Mouse (Mus musculus) CH12.LX (cell line): Measurements from ENCODE around the gene Fancb. TPM values are rescaled to one million over a fixed set of nuclear protein-coding genes. Genes with fewer than 3 reads are reported as not detected.

Source experiments
- DNase-seq: peaks from one replicate; pipeline ENCODE4 v3.0.0-alpha.2; 2013; ENCODE audit errors: extremely low read depth
- H3K27ac ChIP-seq: 2 replicates; pipeline ENCODE4 v1.5.1; 2012; ENCODE audit warnings: low read depth, mild to moderate bottlenecking, control low read depth, moderate library complexity; ENCODE audit not compliant: insufficient read depth
- H3K27me3 ChIP-seq: replicated peaks from 2 replicates; pipeline ENCODE3; 2012; ENCODE audit warnings: inconsistent platforms
- H3K36me3 ChIP-seq, 2 experiments: replicated peaks in 1 of 2; 2 replicates each; pipeline versions ENCODE3 to v1.6.1; 2012; ENCODE audit warnings: inconsistent platforms in 1 of 2, low read length in 1 of 2, mild to moderate bottlenecking in 1 of 2, mixed read lengths in 1 of 2, moderate library complexity in 1 of 2; ENCODE audit not compliant: control insufficient read depth in 1 of 2, insufficient read depth in 1 of 2
- H3K4me1 ChIP-seq, 2 experiments: 2 replicates each; pipeline ENCODE4 v1.6.1; 2012; ENCODE audit warnings: inconsistent platforms in 1 of 2, moderate library complexity in 1 of 2; ENCODE audit not compliant: insufficient read depth in 2 of 2, control insufficient read depth in 1 of 2
- H3K4me2 ChIP-seq: 2 replicates; pipeline ENCODE4 v1.6.1; 2012; ENCODE audit warnings: low read depth, mild to moderate bottlenecking, control low read depth; ENCODE audit not compliant: poor library complexity, insufficient read depth, severe bottlenecking
- H3K4me3 ChIP-seq, 3 experiments: fragments of 150-350 bp in 1 of 3; sonication (generic) in 1 of 3; replicated peaks in 1 of 3; 2 replicates each; pipeline versions ENCODE3 to v1.5.1; 2011 to 2012; ENCODE audit warnings: low read depth in 2 of 3, low read length in 2 of 3, mild to moderate bottlenecking in 2 of 3, moderate library complexity in 2 of 3, control low read depth in 1 of 3, improper control_type of control experiment in 1 of 3, inconsistent platforms in 1 of 3, mixed read lengths in 1 of 3; ENCODE audit not compliant: poor library complexity in 1 of 3
- H3K79me2 ChIP-seq: replicated peaks from 2 replicates; pipeline ENCODE4 v1.6.1; 2012; ENCODE audit warnings: mild to moderate bottlenecking, moderate library complexity; ENCODE audit not compliant: control insufficient read depth, poor library complexity, insufficient read depth, severe bottlenecking; ENCODE audit errors: extremely low read depth
- H3K9ac ChIP-seq: 2 replicates; pipeline ENCODE4 v1.6.1; 2012; ENCODE audit warnings: low read depth, mild to moderate bottlenecking, control low read depth, moderate library complexity; ENCODE audit not compliant: insufficient read depth
- H3K9me3 ChIP-seq: replicated peaks from 2 replicates; pipeline ENCODE3; 2012; ENCODE audit warnings: low read length, inconsistent platforms, mixed read lengths
- BHLHE40 ChIP-seq: IDR thresholded peaks from 2 replicates; pipeline ENCODE4 v1.6.1; 2011; ENCODE audit warnings: mild to moderate bottlenecking, low read depth, low read length, improper control_type of control experiment
- CHD1 ChIP-seq: IDR thresholded peaks from 2 replicates; pipeline ENCODE4 v1.6.1; 2012; ENCODE audit warnings: low read depth, low read length, improper control_type of control experiment, inconsistent platforms
- CHD2 ChIP-seq: IDR thresholded peaks from 2 replicates; pipeline ENCODE4 v1.6.1; 2011; ENCODE audit warnings: low read length, improper control_type of control experiment
- CTCF ChIP-seq, 2 experiments: IDR thresholded peaks in 1 of 2; conservative IDR thresholded peaks in 1 of 2; 2 replicates each; pipeline ENCODE4 v1.5.1; 2011 to 2012; ENCODE audit warnings: low read depth in 2 of 2, low read length in 2 of 2, improper control_type of control experiment in 1 of 2, inconsistent platforms in 1 of 2, mild to moderate bottlenecking in 1 of 2, moderate library complexity in 1 of 2
- E2F4 ChIP-seq: IDR thresholded peaks from 2 replicates; pipeline ENCODE4 v1.6.1; 2011; ENCODE audit warnings: low read depth, low read length, improper control_type of control experiment; ENCODE audit not compliant: insufficient replicate concordance
- ELF1 ChIP-seq: IDR thresholded peaks from 2 replicates; pipeline ENCODE4 v1.6.1; 2014; ENCODE audit warnings: low read depth, mild to moderate bottlenecking, inconsistent platforms, low read length, improper control_type of control experiment
- EP300 ChIP-seq: IDR thresholded peaks from 2 replicates; pipeline ENCODE4 v1.6.1; 2011; ENCODE audit warnings: low read length, improper control_type of control experiment
- ETS1 ChIP-seq: conservative IDR thresholded peaks from 2 replicates; pipeline ENCODE4 v1.6.1; 2012; ENCODE audit warnings: low read depth, mild to moderate bottlenecking, inconsistent platforms, low read length, improper control_type of control experiment, moderate library complexity
- GABPA ChIP-seq: IDR thresholded peaks from 2 replicates; pipeline ENCODE4 v1.6.1; 2012; ENCODE audit warnings: low read depth, low read length, improper control_type of control experiment, inconsistent platforms; ENCODE audit not compliant: insufficient replicate concordance
- HCFC1 ChIP-seq: IDR thresholded peaks from 2 replicates; pipeline ENCODE4 v1.6.1; 2012; ENCODE audit warnings: low read depth, mild to moderate bottlenecking, inconsistent platforms, low read length, improper control_type of control experiment
- IRF4 ChIP-seq: IDR thresholded peaks from 2 replicates; pipeline ENCODE4 v1.6.1; 2014; ENCODE audit warnings: low read depth, mild to moderate bottlenecking, inconsistent platforms, low read length, improper control_type of control experiment
- JUN ChIP-seq: IDR thresholded peaks from 2 replicates; pipeline ENCODE4 v1.6.1; 2011; ENCODE audit warnings: low read depth, mild to moderate bottlenecking, low read length, improper control_type of control experiment, moderate library complexity; ENCODE audit not compliant: insufficient read depth
- JUND ChIP-seq: conservative IDR thresholded peaks from 2 replicates; pipeline ENCODE4 v1.6.1; 2011; ENCODE audit warnings: low read depth, low read length, improper control_type of control experiment
- KAT2A ChIP-seq: IDR thresholded peaks from 2 replicates; pipeline ENCODE4 v1.6.1; 2012; ENCODE audit warnings: low read length, improper control_type of control experiment, inconsistent platforms; ENCODE audit not compliant: insufficient replicate concordance
- MAFK ChIP-seq: IDR thresholded peaks from 2 replicates; pipeline ENCODE4 v1.6.1; 2011; ENCODE audit warnings: low read length, improper control_type of control experiment; ENCODE audit not compliant: insufficient replicate concordance
- MAX ChIP-seq: IDR thresholded peaks from 2 replicates; pipeline ENCODE4 v1.6.1; 2011; ENCODE audit warnings: low read length, improper control_type of control experiment
- MAZ ChIP-seq: IDR thresholded peaks from 2 replicates; pipeline ENCODE4 v1.6.1; 2012; ENCODE audit warnings: low read depth, mild to moderate bottlenecking, inconsistent platforms, low read length, improper control_type of control experiment, moderate library complexity
- MEF2A ChIP-seq: IDR thresholded peaks from 2 replicates; pipeline ENCODE4 v1.6.1; 2014; ENCODE audit warnings: low read depth, mild to moderate bottlenecking, inconsistent platforms, low read length, improper control_type of control experiment, borderline replicate concordance
- MXI1 ChIP-seq: IDR thresholded peaks from 2 replicates; pipeline ENCODE4 v1.6.1; 2011; ENCODE audit warnings: mild to moderate bottlenecking, low read depth, low read length, improper control_type of control experiment
- MYC ChIP-seq: IDR thresholded peaks from 2 replicates; pipeline ENCODE4 v1.6.1; 2011; ENCODE audit warnings: low read depth, mild to moderate bottlenecking, improper control_type of control experiment, low read length
- NELFE ChIP-seq: IDR thresholded peaks from 2 replicates; pipeline ENCODE4 v1.6.1; 2011; ENCODE audit warnings: low read depth, low read length, improper control_type of control experiment
- NRF1 ChIP-seq: IDR thresholded peaks from 2 replicates; pipeline ENCODE4 v1.6.1; 2014; ENCODE audit warnings: low read depth, mild to moderate bottlenecking, inconsistent platforms, low read length, improper control_type of control experiment, moderate library complexity
- PAX5 ChIP-seq: IDR thresholded peaks from 2 replicates; pipeline ENCODE4 v1.6.1; 2012; ENCODE audit warnings: low read length, inconsistent platforms, mixed read lengths
- POLR2A ChIP-seq: IDR thresholded peaks from 2 replicates; pipeline ENCODE4 v1.6.1; 2011; ENCODE audit warnings: low read depth, mild to moderate bottlenecking, improper control_type of control experiment, low read length
- POLR2AphosphoS2 ChIP-seq: IDR thresholded peaks from 2 replicates; pipeline ENCODE4 v1.6.1; 2011; ENCODE audit warnings: low read depth, low read length, improper control_type of control experiment
- RAD21 ChIP-seq: IDR thresholded peaks from 2 replicates; pipeline ENCODE4 v1.6.1; 2011; ENCODE audit warnings: low read depth, mild to moderate bottlenecking, low read length, improper control_type of control experiment, moderate library complexity
- RCOR1 ChIP-seq: conservative IDR thresholded peaks from 2 replicates; pipeline ENCODE4 v1.6.1; 2012; ENCODE audit warnings: low read depth, mild to moderate bottlenecking, inconsistent platforms, low read length, improper control_type of control experiment
- SIN3A ChIP-seq: IDR thresholded peaks from 2 replicates; pipeline ENCODE4 v1.6.1; 2012; ENCODE audit warnings: low read length, improper control_type of control experiment, inconsistent platforms
- SMC3 ChIP-seq: IDR thresholded peaks from 2 replicates; pipeline ENCODE4 v1.6.1; 2011; ENCODE audit warnings: low read depth, low read length, improper control_type of control experiment
- TBP ChIP-seq: conservative IDR thresholded peaks from 2 replicates; pipeline ENCODE4 v1.6.1; 2011; ENCODE audit warnings: low read depth, low read length, improper control_type of control experiment
- TCF12 ChIP-seq: IDR thresholded peaks from 2 replicates; pipeline ENCODE4 v1.6.1; 2014; ENCODE audit warnings: low read depth, mild to moderate bottlenecking, inconsistent platforms, low read length, improper control_type of control experiment
- UBTF ChIP-seq: IDR thresholded peaks from 2 replicates; pipeline ENCODE4 v1.6.1; 2012; ENCODE audit warnings: low read depth, mild to moderate bottlenecking, inconsistent platforms, low read length, improper control_type of control experiment, moderate library complexity
- USF1 ChIP-seq: IDR thresholded peaks from 2 replicates; pipeline ENCODE4 v1.6.1; 2014; ENCODE audit warnings: low read depth, mild to moderate bottlenecking, inconsistent platforms, low read length, improper control_type of control experiment
- USF2 ChIP-seq: conservative IDR thresholded peaks from 2 replicates; pipeline ENCODE4 v1.6.1; 2011; ENCODE audit warnings: low read depth, low read length, improper control_type of control experiment
- ZC3H11A ChIP-seq: IDR thresholded peaks from 2 replicates; pipeline ENCODE4 v1.6.1; 2012; ENCODE audit warnings: low read depth, mild to moderate bottlenecking, inconsistent platforms, low read length, improper control_type of control experiment
- ZKSCAN1 ChIP-seq: IDR thresholded peaks from 2 replicates; pipeline ENCODE4 v1.6.1; 2012; ENCODE audit warnings: low read depth, inconsistent platforms, low read length, improper control_type of control experiment, borderline replicate concordance
- ZMIZ1 ChIP-seq: IDR thresholded peaks from 2 replicates; pipeline ENCODE4 v1.6.1; 2012; ENCODE audit warnings: low read depth, mild to moderate bottlenecking, inconsistent platforms, low read length, improper control_type of control experiment
- ZNF384 ChIP-seq: IDR thresholded peaks from 2 replicates; pipeline ENCODE4 v1.6.1; 2012; ENCODE audit warnings: low read depth, low read length, improper control_type of control experiment, inconsistent platforms
- dilution Hi-C: fragments of 300-500 bp; cut with MboI; formaldehyde crosslinking; loops from 2 replicates; pipeline ENCODE4 v1.14.3; 2020; ENCODE audit warnings: low sequenced_read_pairs; ENCODE audit not compliant: extremely low pct_unique_long_range_greater_than_20kb, extremely low pct_ligation_motif_present
- in situ Hi-C: fragments of 300-500 bp; cut with MboI; formaldehyde crosslinking; loops from 3 replicates; pipeline ENCODE4 v1.14.3; 2019; ENCODE audit warnings: low sequenced_read_pairs, low pct_ligation_motif_present, low pct_unique_long_range_greater_than_20kb, mixed read lengths
- polyA plus RNA-seq: library from polyadenylated mRNA; unstranded; fragments of >175 nt; gene quantifications from 2 replicates; pipeline ENCODE4 v1.2.1, GENCODE M21; 2012; ENCODE audit warnings: low read depth; ENCODE audit not compliant: insufficient read length
- total RNA-seq, 2 experiments: library from RNA; depleted of rRNA; stranded (reverse); fragments of 300-350 nt in 1 of 2; fragments of >200 nt in 1 of 2; gene quantifications; 2 replicates each; pipeline ENCODE4 v1.2.3; 2012 to 2014

Fancb gene
- 6.4 and 9.3 TPM in 2 replicates for total RNA-seq (2012; rRNA removed)
- total RNA-seq (2014; rRNA removed) = 20.6 and 22.9 TPM in 2 replicates
- 10.4 and 11.0 TPM in 2 replicates for polyA plus RNA-seq

DNA sequence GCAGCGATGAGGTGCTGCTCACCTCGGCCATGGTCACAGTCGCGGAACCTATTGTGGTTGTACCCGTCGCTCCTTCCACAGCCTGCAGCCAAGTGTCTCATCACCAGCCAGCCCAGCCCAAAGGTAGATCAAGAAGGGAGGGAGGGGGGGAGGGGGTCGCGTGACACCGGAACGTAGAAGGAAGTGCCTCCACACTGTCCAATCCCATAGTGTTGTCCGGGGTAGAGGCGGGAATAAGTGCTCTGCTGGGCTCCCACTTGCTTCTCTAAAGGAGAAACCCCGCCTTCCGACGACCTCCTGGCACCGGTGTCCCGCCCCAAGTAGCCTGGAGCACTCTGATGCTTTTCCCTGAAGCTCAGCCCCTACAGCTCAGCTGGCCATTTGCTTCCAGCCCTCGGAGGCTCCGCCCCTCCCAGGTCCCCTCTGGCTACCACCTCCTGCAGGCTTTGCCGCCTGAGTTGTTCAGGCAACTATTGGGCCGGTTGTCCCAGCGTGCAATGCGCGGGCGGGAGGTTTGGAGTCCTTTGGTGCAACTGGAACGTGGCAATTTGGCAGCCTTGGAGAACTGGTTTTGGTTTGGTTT is at the start of gene Fancb, which contains the start of gene Mospd2:
Gene Fancb, plus strand, starts transcription at position 400 of the 583 bp plus-strand sequence.
Gene Mospd2, minus strand, starts transcription at position 183 of the 583 bp plus-strand sequence.
- Histone ChIP-seq H3K27ac (peak within 1 kb of the TSS; percentile 58; the same call in 1 of the 2 replicates), H3K4me2 (peak within 1 kb of the TSS; percentile 50), H3K4me1 (no peaks in the 10 kb centered on the region; a peak in 1 of 4 replicates), H3K36me3 (peaks cover 0 to 6% of the 10 kb centered on the region in 2 experiments), H3K9me3 (no peaks in the 10 kb centered on the region), H3K9ac (peak within 1 kb of the TSS; percentile 63; the same call in 1 of the 2 replicates), H3K79me2 (no peaks in the 10 kb centered on the region), H3K27me3 (no peaks in the 10 kb centered on the region), H3K4me3 (peak within 1 kb of the TSS; percentile 65 to 97 (median 72))
- TF ChIP-seq SIN3A (peak; percentile 50), NELFE (peak; percentile 38; the same call in 1 of the 2 replicates), ZKSCAN1 (no peak), TCF12 (0 out of 2 replicates have a peak, but pooled peaks have one; percentile 10), USF1 (peak; percentile 39), MXI1 (peak; percentile 89), MEF2A (no peak), PAX5 (no peak), RCOR1 (no peak), CTCF (conservative IDR thresholded peaks at IDR 0.05 in 1 of 2, IDR thresholded peaks at IDR 0.05 in 1 of 2; ENCODE audit: low read depth in 2 of 2, low read length in 2 of 2) (no peak), KAT2A (no peak), SMC3 (no peak), MYC (no peak), RAD21 (no peak), JUN (no peak), HCFC1 (peak; percentile 51), GABPA (no peak), MAZ (no peak), UBTF (no peak), ZMIZ1 (peak; percentile 44; the same call in 1 of the 2 replicates), ETS1 (no peak), BHLHE40 (peak; percentile 82), MAX (no peak), CHD1 (no peak), MAFK (no peak), CHD2 (peak; percentile 54; the same call in 1 of the 2 replicates), POLR2A (peak; percentile 70), IRF4 (no peak; the same call in 1 of the 2 replicates), EP300 (no peak), ZNF384 (no peak), JUND (no peak), TBP (0 out of 2 replicates have a peak, but pooled peaks have one; percentile 45), E2F4 (peak; percentile 38; the same call in 1 of the 2 replicates), NRF1 (0 out of 2 replicates have a peak, but pooled peaks have one; percentile 11), POLR2AphosphoS2 (no peak), ELF1 (peak; percentile 76), USF2 (no peak), ZC3H11A (no peak)
- in situ Hi-C loops = no loop called here
- DNase-seq = peak; percentile 92
- dilution Hi-C loops = no loop called here
